Mouse (Mus musculus) spleen, adult 2 months (tissue): ENCODE results near the gene Melk.

Source experiments
- CTCF ChIP-seq: fragments of 200-500 bp; IDR thresholded peaks from 2 replicates; pipeline ENCODE4 v1.5.1; 2011; ENCODE audit warnings: mild to moderate bottlenecking, inconsistent platforms; ENCODE audit not compliant: insufficient read depth, insufficient read length, insufficient replicate concordance; ENCODE audit errors: extremely low read depth
- POLR2A ChIP-seq: fragments of 200-500 bp; IDR thresholded peaks from 2 replicates; pipeline ENCODE4 v1.6.1; 2011; ENCODE audit warnings: low read depth, low read length, inconsistent platforms

- TF ChIP-seq CTCF (no peak), POLR2A (no peak)
Observed at GRCm38 (mm10) chr4:44325453-44325852, 24.8 kb downstream of the Melk start.
